Mouse (Mus musculus) bone marrow macrophage, adult 2 months (primary cell): ENCODE results near the gene Gm26741.

Source experiments
- CTCF ChIP-seq: IDR thresholded peaks from 2 replicates; pipeline ENCODE4 v1.5.1; 2012; ENCODE audit warnings: low read depth, mild to moderate bottlenecking, low read length, moderate library complexity
- POLR2A ChIP-seq: IDR thresholded peaks from 2 replicates; pipeline ENCODE4 v1.6.1; 2012; ENCODE audit warnings: mild to moderate bottlenecking, low read depth, low read length, borderline replicate concordance

DNA sequence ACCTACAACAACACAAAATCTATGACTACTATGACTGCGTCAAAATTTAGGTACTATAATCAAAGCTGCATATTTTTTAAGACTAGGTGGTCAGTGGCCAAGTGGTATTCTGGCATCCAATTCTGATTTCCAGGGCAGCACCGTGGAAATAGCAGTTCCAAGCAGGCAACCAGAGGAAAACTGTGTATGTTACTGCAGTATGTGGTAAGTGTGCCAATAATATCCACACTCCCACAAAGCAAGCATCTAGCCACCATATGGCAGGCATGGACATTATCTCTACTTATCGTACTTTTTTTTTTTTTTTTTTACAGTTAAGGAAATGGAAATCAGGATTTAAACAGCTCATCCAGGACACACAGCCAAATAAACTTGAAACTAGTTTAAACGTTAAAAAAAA lies 9.8 kb downstream of the Gm26741 start:
- no peak for TF ChIP-seq CTCF
- no peak for TF ChIP-seq POLR2A
